Mouse (Mus musculus) T-helper 2 cell (primary cell): ENCODE results near the gene Zfp36l2.

Experiments used
- in situ Hi-C: fragments of 300-600 bp; cut with MboI, MseI; formaldehyde crosslinking; loops from one replicate; pipeline ENCODE4 v1.15.1; 2025; ENCODE audit warnings: high pct_unique_total_duplicates

Gene Zfp36l2

GRCm38 (mm10) chr17:84195835-84196234 is 8.1 kb upstream of the Zfp36l2 start:
- in situ Hi-C loops, result loop anchor here (10.0 kb wide), 1 partner anchor 191 kb away; no protein-coding TSS in a partner anchor

GRCm38 (mm10) chr17:84195003-84195395 is 7.3 kb upstream of the Zfp36l2 start:
- in situ Hi-C loops, result loop anchor here (10.0 kb wide), 1 partner anchor 190 kb away; no protein-coding TSS in a partner anchor

DNA sequence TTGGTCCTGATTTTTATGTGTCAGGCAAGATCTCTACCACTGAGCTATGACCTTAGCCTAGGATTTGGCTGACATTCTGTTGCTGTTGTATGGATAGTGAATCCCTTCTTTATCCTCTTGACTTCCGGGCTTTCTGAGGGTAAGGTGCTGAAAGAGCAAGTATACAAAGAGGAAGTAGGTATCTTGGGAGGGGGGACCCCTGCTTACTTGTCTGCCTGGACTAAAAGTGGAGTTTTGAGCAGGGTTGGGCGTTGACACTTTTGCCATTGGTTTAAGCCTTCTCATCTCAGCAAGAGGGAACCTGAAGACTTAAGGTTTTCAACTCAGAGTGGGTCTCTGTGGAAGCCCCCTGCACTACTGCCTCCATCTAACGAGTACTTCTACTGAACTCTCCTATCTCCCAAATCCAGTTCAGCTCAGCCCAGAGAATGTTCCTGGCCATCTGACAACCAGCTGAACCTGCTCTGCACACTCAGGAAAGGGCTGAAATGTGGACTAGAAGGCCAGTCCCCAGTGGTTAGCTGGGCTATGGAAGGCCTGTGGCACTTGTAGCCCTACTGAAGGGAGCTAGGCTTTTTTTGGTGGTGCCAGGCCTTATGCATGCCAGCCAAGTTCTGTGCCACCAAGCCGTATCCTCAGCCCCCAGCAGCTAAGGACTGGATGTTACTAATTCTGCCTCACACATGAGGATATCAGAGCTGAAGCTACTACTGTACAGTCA is 6.7 kb upstream of the Zfp36l2 start:
- in situ Hi-C loops, result loop anchor here (5.0 to 10.0 kb wide), 3 partner anchors 190 to 322 kb away; no protein-coding TSS in a partner anchor

- in situ Hi-C loops, result loop anchor here (5.0 to 10.0 kb wide), 3 partner anchors 189 to 321 kb away; no protein-coding TSS in a partner anchor
Observed at GRCm38 (mm10) chr17:84193411-84193810, 5.7 kb upstream of the Zfp36l2 start.

DNA sequence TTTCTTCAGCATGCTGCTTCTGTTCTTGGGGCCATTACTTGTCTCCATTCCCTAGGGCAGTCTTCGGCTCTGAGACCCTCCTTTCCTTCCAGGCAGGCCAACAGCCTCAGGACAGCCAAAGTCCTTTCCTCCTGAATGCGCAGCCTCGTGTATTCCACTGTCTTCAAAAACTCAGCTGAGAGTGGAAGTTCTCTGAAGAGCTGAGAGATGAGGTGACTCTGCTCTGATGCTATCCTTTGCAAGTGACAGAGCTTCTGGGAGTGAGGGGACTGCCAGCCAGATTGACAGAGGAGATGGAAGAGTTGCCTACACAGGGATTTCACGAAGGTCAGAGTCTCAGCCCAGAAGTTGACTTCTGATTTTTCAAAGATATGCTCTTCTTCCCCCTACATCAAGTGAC is 4.2 kb upstream of the Zfp36l2 start:
- in situ Hi-C loops, result loop anchor here (5.0 to 10.0 kb wide), 3 partner anchors 187 to 320 kb away; no protein-coding TSS in a partner anchor

DNA sequence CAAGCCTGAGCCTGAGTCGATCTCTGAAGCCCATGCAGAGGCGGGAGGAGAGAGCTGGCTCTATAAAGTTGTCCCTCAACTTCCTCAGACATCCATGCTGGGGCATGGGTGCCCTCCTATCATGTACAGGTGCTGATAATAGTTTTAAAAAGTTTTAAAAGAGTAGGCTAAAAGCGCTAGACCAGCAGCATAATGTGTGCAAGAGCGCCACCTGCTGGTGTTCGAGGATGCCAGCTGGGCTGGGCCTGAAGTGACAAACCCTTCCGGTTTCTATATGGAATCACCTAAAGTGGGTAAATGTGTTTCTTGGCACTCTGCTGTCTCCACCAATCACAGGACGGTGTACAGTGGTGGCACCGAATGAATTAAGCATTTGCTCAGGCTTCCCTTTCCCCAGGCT is 3.1 kb upstream of the Zfp36l2 start:
- in situ Hi-C loops, result loop anchor here (5.0 to 10.0 kb wide), 3 partner anchors 186 to 319 kb away; no protein-coding TSS in a partner anchor

DNA sequence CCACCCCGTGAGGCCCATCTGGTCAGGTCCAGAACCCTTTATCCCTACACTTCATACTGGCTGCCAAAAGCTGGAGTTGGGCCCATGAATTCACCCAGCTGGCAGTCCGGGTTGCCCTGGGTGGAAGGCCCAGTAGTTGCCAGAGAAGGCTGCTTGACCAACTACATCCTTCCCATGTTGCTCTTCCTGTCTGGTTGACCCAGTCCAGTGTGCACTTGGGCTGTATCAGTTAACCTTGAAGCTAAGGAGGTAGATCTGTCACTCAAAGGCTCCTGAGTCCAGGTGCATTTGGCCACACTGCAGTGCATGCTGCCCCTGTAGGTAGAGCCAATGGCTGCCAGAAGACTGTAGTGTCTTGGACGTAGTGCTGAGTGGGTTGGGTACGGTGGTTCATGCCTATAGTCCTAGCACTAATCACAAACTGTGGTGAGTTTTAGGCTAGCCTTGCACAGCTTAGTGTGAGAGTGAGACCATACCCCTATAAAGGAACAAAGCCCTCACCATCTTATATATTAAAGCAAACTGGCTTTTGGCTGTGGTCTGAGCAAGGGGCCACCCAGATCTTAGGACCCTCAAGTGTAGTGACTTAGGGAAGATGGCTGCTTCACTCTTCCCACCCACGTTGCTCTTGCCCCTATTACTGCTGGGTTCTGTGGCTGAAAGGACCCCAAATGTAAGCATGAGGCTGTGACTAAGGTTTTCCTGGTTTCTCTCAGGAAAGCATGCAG is 1.5 kb upstream of the Zfp36l2 start:
- in situ Hi-C loops, result loop anchor here (5.0 to 10.0 kb wide), 2 partner anchors 164 to 1508 kb away; no protein-coding TSS in a partner anchor

- in situ Hi-C loops, result loop anchor here (5.0 to 10.0 kb wide), 2 partner anchors 164 to 1509 kb away; no protein-coding TSS in a partner anchor
Observed at GRCm38 (mm10) chr17:84188374-84188961, 721 bp upstream of the Zfp36l2 start.

DNA sequence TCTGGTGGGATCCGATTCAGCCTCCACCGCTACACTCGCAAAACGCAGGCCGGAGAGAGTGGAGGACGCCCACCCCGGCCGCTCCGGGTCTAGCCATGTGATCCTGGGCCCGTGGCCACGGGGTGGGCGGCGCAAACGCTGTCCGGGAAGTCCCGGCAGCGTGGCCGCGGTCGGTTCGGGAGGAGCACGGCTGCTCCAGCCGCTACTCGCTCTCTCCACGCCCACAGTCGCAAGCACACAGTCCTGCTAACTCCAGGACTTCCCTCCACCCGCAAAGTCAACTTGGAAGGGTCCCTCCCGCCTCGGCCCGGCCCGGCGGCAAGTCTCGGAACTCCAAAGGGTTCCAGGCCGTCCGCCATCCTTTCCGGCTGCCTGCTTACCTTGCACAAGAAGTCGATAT is 483 bp downstream of the Zfp36l2 start:
- in situ Hi-C loops, result loop anchor here (5.0 to 10.0 kb wide), 2 partner anchors 162 to 1510 kb away; no protein-coding TSS in a partner anchor

DNA sequence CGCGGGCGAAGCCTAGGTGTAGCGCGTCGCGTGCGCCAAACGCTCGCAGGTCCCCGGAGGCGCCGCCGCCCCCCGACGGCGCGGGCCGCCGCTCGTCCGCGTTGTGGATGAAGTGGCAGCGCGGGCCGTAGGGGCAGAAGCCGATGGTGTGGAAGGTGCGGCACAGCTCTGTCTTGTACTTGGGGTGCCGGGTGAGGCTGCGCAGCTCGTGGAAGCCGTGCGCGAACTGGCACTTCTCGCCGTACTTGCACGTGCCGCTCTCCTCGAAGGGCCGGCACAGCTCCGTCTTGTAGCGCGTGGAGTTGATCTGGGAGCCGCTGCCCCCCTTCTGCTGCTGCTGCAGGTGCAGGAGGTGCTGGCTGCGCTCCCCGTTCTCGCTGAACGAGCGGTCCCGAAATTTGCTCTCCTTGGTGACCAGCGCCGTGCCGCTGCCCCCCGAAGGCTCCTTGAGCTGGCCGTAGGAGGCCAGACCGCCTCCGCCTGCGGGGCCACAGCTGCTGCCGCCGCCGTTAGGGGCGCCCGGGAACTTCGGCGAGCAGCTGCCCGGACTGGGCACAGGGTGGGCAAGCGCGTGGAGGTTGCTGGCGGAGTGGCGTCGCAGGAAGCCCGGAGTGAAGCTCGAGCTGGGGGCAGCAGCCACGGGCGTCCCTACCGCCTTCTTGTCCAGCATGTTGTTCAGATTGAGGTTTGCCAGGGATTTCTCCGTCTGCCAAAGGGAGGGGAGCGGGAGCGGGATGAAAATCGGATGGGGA is 1.1 kb downstream of the Zfp36l2 start:
- in situ Hi-C loops, result loop anchor here (5.0 to 10.0 kb wide), 2 partner anchors 162 to 1511 kb away; no protein-coding TSS in a partner anchor

DNA sequence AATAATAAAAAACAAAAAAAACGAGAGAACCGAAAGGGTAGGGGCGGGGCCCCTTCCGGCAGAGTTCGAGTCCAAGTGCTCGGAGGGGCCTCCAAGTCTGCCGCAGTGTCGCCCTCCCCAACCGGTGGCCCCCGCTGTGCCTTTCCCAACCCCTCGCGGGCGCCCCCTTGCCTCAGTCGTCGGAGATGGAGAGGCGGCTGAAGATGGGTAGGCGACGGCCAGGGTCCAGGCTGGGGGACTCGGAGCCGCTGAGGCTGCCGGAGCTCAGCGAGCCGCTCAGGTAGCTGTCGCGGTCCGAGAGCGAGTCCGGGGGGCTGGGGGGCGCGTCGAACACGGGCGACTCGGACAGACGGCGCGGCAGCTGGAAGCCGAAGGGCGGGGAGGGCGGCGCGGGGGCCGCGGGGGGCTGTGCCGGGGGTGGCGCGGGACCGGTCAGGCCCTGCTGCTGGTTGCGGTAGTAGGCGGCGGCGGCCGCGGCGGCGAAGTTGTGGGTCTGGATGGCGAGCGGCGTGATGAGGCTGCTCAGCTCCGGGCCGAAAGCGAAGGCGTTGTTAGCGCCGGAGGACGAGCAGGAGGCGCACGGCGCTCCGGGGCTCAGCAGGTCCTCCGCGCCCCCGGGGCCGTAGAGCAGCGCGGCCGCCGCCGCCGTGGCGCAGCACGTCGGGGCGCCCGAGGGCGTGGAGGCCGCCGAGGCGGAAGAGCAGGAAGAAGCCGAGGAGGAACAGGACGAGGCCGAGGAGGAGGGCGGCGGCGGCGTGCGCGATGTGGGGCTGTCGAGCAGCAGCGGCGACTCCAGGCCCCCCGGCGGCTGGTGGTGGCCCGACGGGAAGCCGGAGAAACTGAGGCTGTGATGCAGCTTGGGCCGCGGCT is 1.9 kb downstream of the Zfp36l2 start:
- in situ Hi-C loops, result loop anchor here (5.0 to 10.0 kb wide), 2 partner anchors 161 to 1511 kb away; no protein-coding TSS in a partner anchor

DNA sequence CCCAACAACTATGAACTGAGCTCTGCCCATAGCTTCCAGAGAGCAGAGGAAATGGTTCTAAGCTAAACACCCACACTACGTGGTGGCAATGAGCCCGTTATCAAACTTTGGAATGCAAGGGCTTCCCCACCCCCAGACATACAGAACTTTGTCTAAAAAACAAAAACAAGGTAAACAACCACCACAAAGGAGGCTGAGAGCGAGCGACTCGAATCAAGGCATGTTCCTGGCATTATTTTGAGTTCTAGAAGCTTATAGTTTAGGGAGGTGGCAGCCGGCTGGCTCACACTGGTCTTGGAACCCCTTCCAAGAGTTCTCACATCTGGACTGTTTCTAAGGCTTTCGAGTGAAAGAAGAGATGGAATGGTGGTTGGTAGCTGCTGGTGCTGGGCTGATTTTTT is 2.7 kb downstream of the Zfp36l2 start:
- in situ Hi-C loops, result loop anchor here (5.0 to 10.0 kb wide), 2 partner anchors 160 to 1512 kb away; no protein-coding TSS in a partner anchor

DNA sequence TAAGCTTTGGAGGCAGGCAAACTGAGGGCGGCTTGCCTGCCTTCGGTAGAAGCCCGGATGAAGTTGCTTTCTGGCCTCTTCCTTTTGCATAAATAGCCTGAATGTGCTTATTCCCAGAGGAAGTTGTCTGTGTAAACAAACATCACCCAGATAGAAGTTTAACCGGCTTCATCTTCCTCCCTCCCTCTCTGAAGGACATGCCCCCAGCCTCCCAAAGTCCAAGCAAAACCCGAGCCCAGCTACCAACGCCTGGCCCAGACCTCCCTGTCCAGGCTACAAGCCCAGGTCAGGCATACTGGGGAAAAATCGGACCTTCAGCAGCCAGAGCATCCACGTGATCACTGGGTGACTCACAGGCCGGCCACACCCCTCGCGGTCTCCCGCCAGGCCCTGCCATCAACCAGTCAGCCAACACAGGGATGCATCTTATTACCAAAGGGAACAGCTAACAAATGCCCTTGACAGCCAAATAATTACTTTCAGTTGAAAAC is 4.4 kb downstream of the Zfp36l2 start:
- in situ Hi-C loops, result loop anchor here (10.0 kb wide), 1 partner anchor 159 kb away; no protein-coding TSS in a partner anchor

DNA sequence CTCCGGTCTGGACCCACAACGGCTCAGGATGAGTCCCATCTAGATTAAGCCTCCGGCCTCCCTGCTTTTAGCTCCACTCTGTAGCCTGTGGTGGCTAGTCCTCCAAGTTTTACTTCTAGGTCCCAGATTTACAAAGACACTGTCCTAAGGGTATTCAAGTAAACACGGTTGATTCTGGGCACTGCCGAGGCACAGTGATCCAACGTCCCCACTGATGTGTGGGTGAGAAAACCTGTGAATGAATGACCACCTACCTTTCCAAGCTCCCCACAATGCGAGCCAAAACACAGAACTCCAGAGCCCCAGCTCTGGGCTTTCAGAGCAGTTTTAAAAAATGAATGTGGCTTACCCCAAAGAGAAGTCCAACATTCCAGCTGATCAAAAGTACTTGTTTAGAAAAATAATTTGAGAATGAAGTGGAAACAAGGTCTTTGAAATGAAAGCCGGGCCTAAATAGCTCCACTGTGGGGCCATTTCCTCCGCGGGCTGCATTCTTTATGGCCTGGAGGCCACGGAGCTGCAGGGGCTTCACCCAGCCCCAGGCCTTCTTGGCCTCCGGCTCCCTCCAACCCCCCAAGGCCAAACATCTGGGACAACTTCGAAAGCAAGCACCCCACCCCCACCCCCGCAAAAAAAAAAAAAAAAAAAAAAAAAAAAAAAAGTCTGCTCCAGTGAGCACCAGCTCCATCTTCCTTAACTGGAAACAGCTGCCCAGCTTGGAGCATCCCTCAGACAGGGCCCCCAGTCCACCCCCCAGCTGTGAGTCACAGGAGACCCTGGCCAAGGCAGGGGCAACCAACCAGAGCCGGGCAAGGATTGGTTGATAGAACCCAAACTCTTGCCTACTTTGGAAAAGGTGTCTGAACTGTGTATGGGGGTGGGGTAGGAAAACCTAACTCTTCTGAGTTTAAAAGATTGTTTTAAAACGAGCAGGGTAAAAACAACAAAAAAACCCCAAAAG is 5.2 kb downstream of the Zfp36l2 start:
- in situ Hi-C loops, result loop anchor here (10.0 kb wide), 1 partner anchor 158 kb away; no protein-coding TSS in a partner anchor

GRCm38 (mm10) chr17:84181502-84182310 is 6.0 kb downstream of the Zfp36l2 start:
- in situ Hi-C loops, result loop anchor here (10.0 kb wide), 1 partner anchor 157 kb away; no protein-coding TSS in a partner anchor

DNA sequence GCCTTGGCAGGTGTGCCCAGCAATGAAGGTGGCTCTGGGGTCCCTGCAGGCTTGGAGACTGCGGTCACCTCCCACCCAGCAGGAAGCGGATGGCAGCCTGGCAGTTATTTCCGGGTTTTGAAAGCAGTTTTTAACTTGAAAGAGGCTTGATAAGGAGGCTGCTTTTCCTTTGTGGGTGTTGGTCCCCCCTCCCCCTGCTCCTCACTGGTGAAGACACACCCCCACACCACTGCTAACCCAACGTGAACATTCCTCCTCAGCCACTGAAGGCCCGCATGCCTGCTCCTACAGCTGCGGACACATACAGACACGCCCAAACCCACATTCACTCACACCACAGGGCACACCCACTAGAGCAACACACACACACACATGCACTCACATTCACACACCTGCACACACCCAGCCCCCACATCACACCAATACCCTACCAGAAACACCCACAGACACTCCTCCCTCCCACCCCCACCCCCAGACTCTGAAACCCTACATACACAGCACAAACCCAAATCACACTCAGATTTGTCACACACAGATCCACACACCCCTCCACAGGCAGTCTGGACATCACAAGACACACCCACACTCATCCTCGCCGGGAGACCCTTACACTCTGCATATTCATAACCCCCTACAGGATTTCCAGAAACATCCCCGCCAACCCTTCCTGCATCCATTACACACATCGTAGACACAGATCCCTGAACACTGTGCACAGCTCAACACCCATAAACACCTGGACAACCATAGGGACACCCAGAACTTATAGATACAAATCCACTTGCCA is 6.8 kb downstream of the Zfp36l2 start:
- in situ Hi-C loops, result loop anchor here (10.0 kb wide), 1 partner anchor 156 kb away; no protein-coding TSS in a partner anchor

GRCm38 (mm10) chr17:84179973-84180365 is 7.8 kb downstream of the Zfp36l2 start:
- in situ Hi-C loops, result loop anchor here (10.0 kb wide), 2 partner anchors 55 to 155 kb away; no protein-coding TSS in a partner anchor
